26 mouse cellular contexts compared by ENCODE assay signal in the genomic region with DNA sequence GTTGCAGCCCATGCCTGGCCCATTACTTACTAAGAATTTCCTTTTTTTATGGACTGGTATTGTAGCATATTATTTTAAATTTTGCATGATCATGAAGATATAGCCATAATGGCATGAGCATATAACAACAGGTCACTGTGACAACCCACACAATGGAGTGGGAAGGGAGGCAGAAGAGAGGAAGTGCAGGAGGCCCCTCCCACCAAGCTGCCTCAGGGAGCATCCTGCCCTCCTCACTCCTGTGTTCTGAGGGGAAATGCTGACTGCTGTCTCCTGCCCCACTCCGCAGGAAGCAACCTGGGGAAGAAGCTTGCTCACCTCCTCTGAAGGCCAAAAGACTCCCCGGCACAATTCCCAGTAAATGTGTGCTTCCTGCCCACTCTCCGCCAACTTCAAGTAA. TPM values are rescaled to one million over a fixed set of nuclear protein-coding genes. Genes with fewer than 3 reads are reported as not detected.
A peak's percentile ranks its signal among the peaks of the same experiment; 100 is the strongest.
DNase-seq lines count a peak whose midpoint lies in the region; ATAC-seq lines count a peak whose summit lies in the region.
"Had no signal": no experiment of that assay in that cellular context is flagged by ENCODE, and none has a peak within 500 bp of the region (broad histone marks: within the 10 kb centered on the region; RNA-seq: fewer than 3 reads in every experiment).

No protein-coding gene starts in this region.

- no peaks in the 10 kb centered on the region for H3K27me3 ChIP-seq in heart, embryonic 11.5 days (ENCODE audit: control insufficient read depth, insufficient read depth, low read length)
- H3K27me3 ChIP-seq in kidney, embryonic 16.5 days (ENCODE audit: insufficient read depth, low read length) = no peaks in the 10 kb centered on the region
- H3K27me3 ChIP-seq: embryonic facial prominence, embryonic 12.5 days; forebrain, embryonic 13.5 days; forebrain, embryonic 15.5 days had no signal

- no peaks in the 10 kb centered on the region for H3K36me3 ChIP-seq in heart, embryonic 11.5 days (ENCODE audit: control insufficient read depth, insufficient read depth, low read length)
- no peaks in the 10 kb centered on the region for H3K36me3 ChIP-seq in kidney, embryonic 16.5 days (ENCODE audit: insufficient read depth, low read length)
- H3K36me3 ChIP-seq: embryonic facial prominence, embryonic 10.5 days; embryonic facial prominence, embryonic 12.5 days; forebrain, embryonic 15.5 days; G1E had no signal

- 0 out of 2 replicates have a peak, but pooled peaks cover 4% of the 10 kb centered on the region for H3K4me1 ChIP-seq in heart, embryonic 11.5 days (ENCODE audit: control insufficient read depth, insufficient read depth, low read length)
- peaks cover 11% of the 10 kb centered on the region for H3K4me1 ChIP-seq in kidney, embryonic 16.5 days (ENCODE audit: insufficient read depth, low read length)
- H3K4me1 ChIP-seq: embryonic facial prominence, embryonic 12.5 days; forebrain, embryonic 13.5 days; forebrain, embryonic 15.5 days had no signal

- intact Hi-C loops in heart, postnatal 10 days (cut with DNase I) = no loop called here

- H3K9ac ChIP-seq in heart, embryonic 11.5 days (ENCODE audit: low read depth, low read length) = no peak overlapping the region
- H3K9ac ChIP-seq in kidney, embryonic 16.5 days (replicated peaks; ENCODE audit: low read length) = no peak overlapping the region
- H3K9ac ChIP-seq: embryonic facial prominence, embryonic 12.5 days; forebrain, embryonic 13.5 days; forebrain, embryonic 15.5 days; forebrain, postnatal 0 days had no signal

- no peak overlapping the region for H3K4me2 ChIP-seq in heart, embryonic 11.5 days
- no peak overlapping the region for H3K4me2 ChIP-seq in kidney, embryonic 16.5 days (replicated peaks; ENCODE audit: low read depth, low read length)
- H3K4me2 ChIP-seq: embryonic facial prominence, embryonic 12.5 days; forebrain, embryonic 13.5 days; forebrain, embryonic 15.5 days had no signal

- 62% methylated on average over 3 of the region's 3 CpGs for WGBS in heart, embryonic 11.5 days (ENCODE audit: insufficient replicate concordance)
- 74% methylated on average over 3 of the region's 3 CpGs for whole genome bisulfite sequencing in kidney, embryonic 16.5 days

- no peak overlapping the region for H3K4me3 ChIP-seq in heart, embryonic 11.5 days (ENCODE audit: low read depth, low read length)
- H3K4me3 ChIP-seq in kidney, embryonic 16.5 days (ENCODE audit: low read length) = no peak overlapping the region
- H3K4me3 ChIP-seq: embryonic facial prominence, embryonic 10.5 days; embryonic facial prominence, embryonic 12.5 days; forebrain, embryonic 13.5 days; forebrain, embryonic 15.5 days had no signal

- ATAC-seq in heart, embryonic 11.5 days (replicated peaks; ENCODE audit: insufficient number of reproducible peaks, low FRiP score, low TSS enrichment) = 0 out of 2 replicates have a peak, but pooled peaks have one; percentile 49
- ATAC-seq in kidney, embryonic 16.5 days (ENCODE audit: low FRiP score, low TSS enrichment) = peak; percentile 31; the same call in 1 of the 2 replicates
- ATAC-seq in granulocyte monocyte progenitor cell, adult 5-6 weeks (replicated peaks; ENCODE audit: poor library complexity, severe bottlenecking) = peak; percentile 69
- ATAC-seq: CD4-positive, CD25-positive, alpha-beta regulatory T cell, adult 4 months; forebrain, embryonic 13.5 days; forebrain, embryonic 15.5 days; forebrain, postnatal 0 days had no signal

- DNase-seq in heart, postnatal 10 days = no peak
- DNase-seq in kidney, postnatal 36 days = no peak
- no peak for DNase-seq in left cerebral cortex, adult 8-10 months (ENCODE audit: low spot score in 2 of 2)
- DNase-seq: adrenal gland, adult 2 months; adrenal gland, postnatal 10 days; adrenal gland, postnatal 25 days; B cell, adult 2 months; cerebellum, adult 11 months; cerebellum, adult 18-20 months; cerebellum, adult 8-10 months; cerebellum, adult 9-11 months; cerebellum, postnatal 14 days; cerebellum, postnatal 36 days; forebrain, postnatal 0 days had no signal

- no peak overlapping the region for H3K27ac ChIP-seq in heart, embryonic 11.5 days (ENCODE audit: low read depth, low read length)
- no peak overlapping the region for H3K27ac ChIP-seq in kidney, embryonic 16.5 days (ENCODE audit: low read length)
- H3K27ac ChIP-seq: embryonic facial prominence, embryonic 10.5 days; embryonic facial prominence, embryonic 12.5 days; forebrain, embryonic 13.5 days; forebrain, embryonic 15.5 days had no signal

- H3K9me3 ChIP-seq in heart, embryonic 11.5 days (replicated peaks; ENCODE audit: control insufficient read depth, low read length) = no peaks in the 10 kb centered on the region
- H3K9me3 ChIP-seq in kidney, embryonic 16.5 days (ENCODE audit: low read length) = no peaks in the 10 kb centered on the region
- H3K9me3 ChIP-seq: embryonic facial prominence, embryonic 10.5 days; embryonic facial prominence, embryonic 12.5 days; forebrain, embryonic 13.5 days; forebrain, embryonic 15.5 days; G1E had no signal

RNA-seq across cellular contexts. Expression of a gene that starts 10.1 kb away (rescaled TPM):
- polyA plus RNA-seq in heart, embryonic 11.5 days (2014; fragmentation: Nextera tagmentation; extraction: Ambion mirVana) = 0.64 and 1.2 TPM in 2 replicates
- not detected for total RNA-seq in heart, postnatal 10 days (2021)
- 0.37 and 0.78 TPM in 2 replicates for polyA plus RNA-seq in kidney, embryonic 16.5 days (2015; fragmentation: Nextera tagmentation; extraction: Ambion mirVana)
- total RNA-seq in granulocyte monocyte progenitor cell, adult 5-6 weeks (2014; fragmentation: Nextera tagmentation) = not detected in 2 replicates
- total RNA-seq in granulocyte monocyte progenitor cell, adult 5-6 weeks (2017) = not detected in 2 replicates
- total RNA-seq in left cerebral cortex, adult 8-10 months (2022) = 1 to 10 TPM in 1 of 4 experiments, under 1 TPM in 2, not detected in 1; 0.67 to 1.9 (median 0.71) TPM
- total RNA-seq: adrenal gland, adult 2 months; adrenal gland, postnatal 10 days; adrenal gland, postnatal 25 days; CH12.LX; G1E had no signal
- polyA plus RNA-seq: adrenal gland, adult 2 months; CD4-positive, CD25-positive, alpha-beta regulatory T cell, adult 4 months; embryonic facial prominence, embryonic 10.5 days; embryonic facial prominence, embryonic 12.5 days; forebrain, embryonic 11.5 days; G1E had no signal

RNA-seq across cellular contexts. Expression of a gene that starts 13.6 kb away (rescaled TPM):
- 18,841 and 22,217 TPM in 2 replicates for polyA plus RNA-seq in heart, embryonic 11.5 days (2014; fragmentation: Nextera tagmentation; extraction: Ambion mirVana)
- total RNA-seq in heart, postnatal 10 days (2021) = 1,000 to 10,000 TPM; 3,875 to 8,514 TPM
- 10,418 and 11,416 TPM in 2 replicates for polyA plus RNA-seq in kidney, embryonic 16.5 days (2015; fragmentation: Nextera tagmentation; extraction: Ambion mirVana)
- total RNA-seq in granulocyte monocyte progenitor cell, adult 5-6 weeks (2014; fragmentation: Nextera tagmentation) = 0.73 TPM in 1 of 2 replicates, not detected in the other
- total RNA-seq in granulocyte monocyte progenitor cell, adult 5-6 weeks (2017) = 6.1 and 16.0 TPM in 2 replicates
- total RNA-seq in left cerebral cortex, adult 8-10 months (2022) = 100 to 1,000 TPM; 161 to 321 (median 230) TPM

RNA-seq across cellular contexts. Expression of a gene that starts 23.2 kb away (rescaled TPM):
- 23.0 and 24.4 TPM in 2 replicates for polyA plus RNA-seq in heart, embryonic 11.5 days (2014; fragmentation: Nextera tagmentation; extraction: Ambion mirVana)
- 1 to 10 TPM in 1 of 2 experiments, not detected in 1; 1.0 TPM for total RNA-seq in heart, postnatal 10 days (2021)
- 1.1 and 1.5 TPM in 2 replicates for polyA plus RNA-seq in kidney, embryonic 16.5 days (2015; fragmentation: Nextera tagmentation; extraction: Ambion mirVana)
- total RNA-seq in granulocyte monocyte progenitor cell, adult 5-6 weeks (2014; fragmentation: Nextera tagmentation) = not detected in 2 replicates
- not detected in 2 replicates for total RNA-seq in granulocyte monocyte progenitor cell, adult 5-6 weeks (2017)
- under 1 TPM in 2 of 4 experiments, not detected in 2; 0.72 to 0.78 TPM for total RNA-seq in left cerebral cortex, adult 8-10 months (2022)
- total RNA-seq: CH12.LX had no signal
- polyA plus RNA-seq: CD4-positive, CD25-positive, alpha-beta regulatory T cell, adult 4 months had no signal

RNA-seq across cellular contexts. Expression of a gene that starts 26.6 kb away (rescaled TPM):
- 8,943 and 11,032 TPM in 2 replicates for polyA plus RNA-seq in heart, embryonic 11.5 days (2014; fragmentation: Nextera tagmentation; extraction: Ambion mirVana)
- total RNA-seq in heart, postnatal 10 days (2021) = 1,000 to 10,000 TPM; 4,155 to 9,193 TPM
- 4,198 and 4,493 TPM in 2 replicates for polyA plus RNA-seq in kidney, embryonic 16.5 days (2015; fragmentation: Nextera tagmentation; extraction: Ambion mirVana)
- total RNA-seq in granulocyte monocyte progenitor cell, adult 5-6 weeks (2014; fragmentation: Nextera tagmentation) = 2.8 TPM in 1 of 2 replicates, not detected in the other
- total RNA-seq in granulocyte monocyte progenitor cell, adult 5-6 weeks (2017) = 0.46 and 0.52 TPM in 2 replicates
- 100 to 1,000 TPM; 209 to 396 (median 272) TPM for total RNA-seq in left cerebral cortex, adult 8-10 months (2022)

RNA-seq across cellular contexts. Expression of a gene that starts 33.7 kb away (rescaled TPM):
- 9,744 and 12,458 TPM in 2 replicates for polyA plus RNA-seq in heart, embryonic 11.5 days (2014; fragmentation: Nextera tagmentation; extraction: Ambion mirVana)
- not detected for total RNA-seq in heart, postnatal 10 days (2021)
- polyA plus RNA-seq in kidney, embryonic 16.5 days (2015; fragmentation: Nextera tagmentation; extraction: Ambion mirVana) = 20.0 and 23.7 TPM in 2 replicates
- total RNA-seq in granulocyte monocyte progenitor cell, adult 5-6 weeks (2014; fragmentation: Nextera tagmentation) = not detected in 2 replicates
- not detected in 2 replicates for total RNA-seq in granulocyte monocyte progenitor cell, adult 5-6 weeks (2017)
- total RNA-seq in left cerebral cortex, adult 8-10 months (2022) = not detected
- total RNA-seq: adrenal gland, adult 2 months; adrenal gland, postnatal 10 days; adrenal gland, postnatal 25 days; adrenal gland, postnatal 4 days; CH12.LX; forebrain, postnatal 0 days; G1E had no signal
- polyA plus RNA-seq: adrenal gland, adult 2 months; CD4-positive, CD25-positive, alpha-beta regulatory T cell, adult 4 months; forebrain, postnatal 0 days had no signal

Comparison
In these comparisons a context has a peak if more than half of its experiments do, and no peak if none do; other contexts are left out.
1. RNA of a gene that starts 13.6 kb away (total RNA-seq): 3,875 to 8,514 TPM in heart, postnatal 10 days and 161 to 321 TPM in left cerebral cortex, adult 8-10 months; 0.73 to 16.0 TPM in granulocyte monocyte progenitor cell, adult 5-6 weeks; every median in the first group is over 4 times any median in the second.
2. Peak in every context shown above with its lines, with median percentiles within 50 percentile points of each other: ATAC-seq.